In genomic region chr2:35277686-35278085, GRCm38 (mm10) we compare ENCODE assay signal across 10 mouse cellular contexts. TPM values are rescaled to one million over a fixed set of nuclear protein-coding genes. Genes with fewer than 3 reads are reported as not detected.
DNase-seq lines count a peak whose midpoint lies in the region; ATAC-seq lines count a peak whose summit lies in the region.
"Had no signal": no experiment of that assay in that cellular context is flagged by ENCODE, and none has a peak within 500 bp of the region (broad histone marks: within the 10 kb centered on the region; RNA-seq: fewer than 3 reads in every experiment).

No protein-coding gene starts in this region.

- no peak overlapping the region for H3K27ac ChIP-seq in limb, embryonic 13.5 days
- H3K27ac ChIP-seq in limb, embryonic 10.5 days: no peak overlapping the region
- peak overlapping the region; percentile 92 for H3K27ac ChIP-seq in stomach, embryonic 16.5 days (ENCODE audit: low read length)
- no peak overlapping the region for H3K27ac ChIP-seq in forebrain, embryonic 13.5 days
- H3K27ac ChIP-seq: hindbrain, embryonic 14.5 days; liver, embryonic 13.5 days had no signal

- no peaks in the 10 kb centered on the region for H3K9me3 ChIP-seq in limb, embryonic 13.5 days
- H3K9me3 ChIP-seq in limb, embryonic 10.5 days (replicated peaks): no peaks in the 10 kb centered on the region
- H3K9me3 ChIP-seq in stomach, embryonic 16.5 days (replicated peaks; ENCODE audit: control insufficient read depth, low read length): no peaks in the 10 kb centered on the region
- H3K9me3 ChIP-seq in forebrain, embryonic 13.5 days (replicated peaks): no peaks in the 10 kb centered on the region
- H3K9me3 ChIP-seq: liver, embryonic 13.5 days had no signal

- intact Hi-C loops in heart, postnatal 36 days (cut with DNase I): loop anchor here (10.0 kb wide), 1 partner anchor 233 kb away; no protein-coding TSS in a partner anchor

- H3K4me3 ChIP-seq in limb, embryonic 13.5 days: no peak overlapping the region
- H3K4me3 ChIP-seq in limb, embryonic 10.5 days: no peak overlapping the region
- H3K4me3 ChIP-seq in stomach, embryonic 16.5 days (replicated peaks; ENCODE audit: low read length): no peak overlapping the region
- no peak overlapping the region for H3K4me3 ChIP-seq in forebrain, embryonic 13.5 days
- H3K4me3 ChIP-seq: liver, embryonic 13.5 days had no signal

- no peaks in the 10 kb centered on the region for H3K36me3 ChIP-seq in limb, embryonic 13.5 days
- no peaks in the 10 kb centered on the region for H3K36me3 ChIP-seq in limb, embryonic 10.5 days
- no peaks in the 10 kb centered on the region for H3K36me3 ChIP-seq in stomach, embryonic 16.5 days (ENCODE audit: control insufficient read depth, insufficient read depth, low read length)
- H3K36me3 ChIP-seq in forebrain, embryonic 13.5 days (ENCODE audit: poor library complexity, severe bottlenecking): no peaks in the 10 kb centered on the region
- H3K36me3 ChIP-seq: liver, embryonic 13.5 days had no signal

- H3K27me3 ChIP-seq in limb, embryonic 13.5 days: peaks cover 37% of the 10 kb centered on the region
- peaks cover 39% of the 10 kb centered on the region for H3K27me3 ChIP-seq in limb, embryonic 10.5 days (ENCODE audit: low read depth, poor library complexity, severe bottlenecking)
- no peaks in the 10 kb centered on the region for H3K27me3 ChIP-seq in stomach, embryonic 16.5 days (ENCODE audit: control insufficient read depth, insufficient read depth, low read length)
- peaks cover 24% of the 10 kb centered on the region for H3K27me3 ChIP-seq in forebrain, embryonic 13.5 days

- 0 out of 2 replicates have a peak overlapping the region, but pooled peaks have one; percentile 2 for H3K9ac ChIP-seq in limb, embryonic 13.5 days
- peak overlapping the region; percentile 33; the same call in 1 of the 2 replicates for H3K9ac ChIP-seq in stomach, embryonic 16.5 days (ENCODE audit: low read length)
- no peak overlapping the region for H3K9ac ChIP-seq in forebrain, embryonic 13.5 days
- H3K9ac ChIP-seq: hindbrain, embryonic 14.5 days; liver, embryonic 13.5 days had no signal

- peaks cover 41% of the 10 kb centered on the region for H3K4me1 ChIP-seq in limb, embryonic 13.5 days
- peaks cover 24% of the 10 kb centered on the region for H3K4me1 ChIP-seq in limb, embryonic 10.5 days
- H3K4me1 ChIP-seq in stomach, embryonic 16.5 days (ENCODE audit: control insufficient read depth, insufficient read depth, low read length): peaks cover 52% of the 10 kb centered on the region
- H3K4me1 ChIP-seq in forebrain, embryonic 13.5 days: peaks cover 6% of the 10 kb centered on the region; the same call in 1 of the 2 replicates

- 81% methylated on average over 3 of the region's 3 CpGs for WGBS in limb, embryonic 13.5 days
- WGBS in limb, embryonic 10.5 days: 84% methylated on average over 3 of the region's 3 CpGs
- WGBS in stomach, embryonic 16.5 days: 56% methylated on average over 3 of the region's 3 CpGs
- 77% methylated on average over 3 of the region's 3 CpGs for WGBS in forebrain, embryonic 13.5 days

- H3K4me2 ChIP-seq in limb, embryonic 13.5 days (replicated peaks): no peak overlapping the region
- no peak overlapping the region for H3K4me2 ChIP-seq in stomach, embryonic 16.5 days (ENCODE audit: low read depth, low read length)
- no peak overlapping the region for H3K4me2 ChIP-seq in forebrain, embryonic 13.5 days
- H3K4me2 ChIP-seq: hindbrain, embryonic 14.5 days; liver, embryonic 13.5 days had no signal

- ATAC-seq in limb, embryonic 13.5 days (ENCODE audit: low FRiP score, low read depth): no peak
- peak; percentile 51; the same call in 1 of the 2 replicates for ATAC-seq in stomach, embryonic 16.5 days (ENCODE audit: insufficient read depth, low FRiP score)
- no peak for ATAC-seq in forebrain, embryonic 13.5 days

- no peak for DNase-seq in limb, embryonic 10.5 days (ENCODE audit: low spot score)
- peak; percentile 95 for DNase-seq in gastrocnemius, postnatal 25 days
- DNase-seq in heart, postnatal 36 days: peak; percentile 85 to 88
- DNase-seq in thymus, postnatal 4 days: no peak
- DNase-seq: cerebellum, postnatal 36 days; liver, embryonic 13.5 days had no signal

RNA-seq across cellular contexts. Expression of gene Gsn, which starts 21.5 kb away (rescaled TPM):
- polyA plus RNA-seq in limb, embryonic 13.5 days (2015; fragmentation: Nextera tagmentation; extraction: Ambion mirVana): 113 and 118 TPM in 2 replicates
- 9.5 and 19.7 TPM in 2 replicates for polyA plus RNA-seq in limb, embryonic 10.5 days (2016; fragmentation: Nextera tagmentation; extraction: Ambion mirVana)
- 100 to 1,000 TPM; 345 to 440 TPM for total RNA-seq in gastrocnemius, postnatal 25 days (2021)
- 100 to 1,000 TPM; 969 to 984 TPM for total RNA-seq in heart, postnatal 36 days (2021)
- 386 and 449 TPM in 2 replicates for polyA plus RNA-seq in stomach, embryonic 16.5 days (2015; fragmentation: Nextera tagmentation; extraction: Ambion mirVana)
- 13.3 and 14.3 TPM in 2 replicates for polyA plus RNA-seq in forebrain, embryonic 13.5 days (2015; fragmentation: Nextera tagmentation; extraction: Ambion mirVana)

RNA-seq across cellular contexts. Expression of gene Stom, which starts 59.1 kb away (rescaled TPM):
- polyA plus RNA-seq in limb, embryonic 13.5 days (2015; fragmentation: Nextera tagmentation; extraction: Ambion mirVana): 18.1 and 18.5 TPM in 2 replicates
- 10.2 and 10.3 TPM in 2 replicates for polyA plus RNA-seq in limb, embryonic 10.5 days (2016; fragmentation: Nextera tagmentation; extraction: Ambion mirVana)
- total RNA-seq in gastrocnemius, postnatal 25 days (2021): 10 to 100 TPM; 11.8 to 25.2 TPM
- 10 to 100 TPM; 79.9 to 88.4 TPM for total RNA-seq in heart, postnatal 36 days (2021)
- 87.3 and 88.9 TPM in 2 replicates for polyA plus RNA-seq in stomach, embryonic 16.5 days (2015; fragmentation: Nextera tagmentation; extraction: Ambion mirVana)
- 8.0 and 9.4 TPM in 2 replicates for polyA plus RNA-seq in forebrain, embryonic 13.5 days (2015; fragmentation: Nextera tagmentation; extraction: Ambion mirVana)

Comparison
In these comparisons a context has a peak if more than half of its experiments do, and no peak if none do; other contexts are left out.
1. DNase-seq: peak in gastrocnemius, postnatal 25 days (single experiment) and heart, postnatal 36 days (2 of 2); none in limb, embryonic 10.5 days (single experiment) and thymus, postnatal 4 days (single experiment).